Mouse (Mus musculus) liver, embryonic 16.5 days (tissue): ENCODE measurements around the gene Thap11. TPM values are rescaled to one million over a fixed set of nuclear protein-coding genes. Genes with fewer than 3 reads are reported as not detected.

Experiments
- polyA plus RNA-seq: library from polyadenylated mRNA; unstranded; fragments of >200 nt; fragmentation: Nextera tagmentation; extraction: Ambion mirVana; gene quantifications from 2 replicates; pipeline ENCODE4 v1.2.1, GENCODE M21; 2015

Gene Thap11
- polyA plus RNA-seq, 1 experiment from 2014 or later, result 25.4 TPM

Other genes with a start within 250 kb of the Thap11 start
- gene Ripor1, start 249.9 kb upstream of the Thap11 start, polyA plus RNA-seq, result 7.3 and 8.3 TPM in 2 replicates
- gene Ctcf, start 218.6 kb upstream of the Thap11 start, polyA plus RNA-seq, result 55.3 and 57.8 TPM in 2 replicates
- gene Agrp, start 217.7 kb upstream of the Thap11 start, polyA plus RNA-seq, result 0.13 TPM in 1 of 2 replicates, not detected in the other
- 0.33 and 0.40 TPM in 2 replicates for gene Carmil2, start 168.9 kb upstream of the Thap11 start, polyA plus RNA-seq
- gene Acd, start 154.0 kb upstream of the Thap11 start, polyA plus RNA-seq, result 19.1 and 20.8 TPM in 2 replicates
- gene Pard6a, start 154.0 kb upstream of the Thap11 start, polyA plus RNA-seq, result 5.7 and 6.1 TPM in 2 replicates
- not detected in 2 replicates for gene 4933405L10Rik, start 147.5 kb upstream of the Thap11 start, polyA plus RNA-seq
- 3.5 and 4.1 TPM in 2 replicates for gene Enkd1, start 146.9 kb upstream of the Thap11 start, polyA plus RNA-seq
- gene Gfod2, start 96.5 kb upstream of the Thap11 start, polyA plus RNA-seq, result 1.6 and 1.8 TPM in 2 replicates
- gene Ranbp10, start 27.8 kb upstream of the Thap11 start, polyA plus RNA-seq, result 44.3 and 50.1 TPM in 2 replicates
- gene Tsnaxip1, start 27.4 kb upstream of the Thap11 start, polyA plus RNA-seq, result 0.07 TPM in 2 replicates
- 19.1 and 20.5 TPM in 2 replicates for gene Cenpt, start 1.9 kb upstream of the Thap11 start, polyA plus RNA-seq
- gene Nutf2, start 5.4 kb downstream of the Thap11 start, polyA plus RNA-seq, result 88.9 and 95.7 TPM in 2 replicates
- 15.9 and 17.4 TPM in 2 replicates for gene Edc4, start 25.7 kb downstream of the Thap11 start, polyA plus RNA-seq
- gene Nrn1l, start 38.4 kb downstream of the Thap11 start, polyA plus RNA-seq, result not detected in 2 replicates
- 10.0 and 12.2 TPM in 2 replicates for gene Pskh1, start 45.3 kb downstream of the Thap11 start, polyA plus RNA-seq
- gene Ctrl, start 78.7 kb downstream of the Thap11 start, polyA plus RNA-seq, result 0.22 TPM in 1 of 2 replicates, not detected in the other
- 34.8 and 40.6 TPM in 2 replicates for gene Psmb10, start 83.3 kb downstream of the Thap11 start, polyA plus RNA-seq
- 88.0 and 97.1 TPM in 2 replicates for gene Lcat, start 88.2 kb downstream of the Thap11 start, polyA plus RNA-seq
- 11.1 and 12.0 TPM in 2 replicates for gene Slc12a4, start 111.0 kb downstream of the Thap11 start, polyA plus RNA-seq
- not detected in 2 replicates for gene Dpep3, start 124.3 kb downstream of the Thap11 start, polyA plus RNA-seq
- gene Dus2, start 136.2 kb downstream of the Thap11 start, polyA plus RNA-seq, result 10.5 and 10.9 TPM in 2 replicates
- not detected in 2 replicates for gene Dpep2nb, start 150.8 kb downstream of the Thap11 start, polyA plus RNA-seq
- 8.7 and 9.6 TPM in 2 replicates for gene Ddx28, start 156.8 kb downstream of the Thap11 start, polyA plus RNA-seq
- 2.4 and 3.0 TPM in 2 replicates for gene Nfatc3, start 203.7 kb downstream of the Thap11 start, polyA plus RNA-seq